Mouse (Mus musculus) urinary bladder, postnatal 25 days (tissue): ENCODE measurements around the gene Plg.

ENCODE experiments used
- DNase-seq: peaks from one replicate; pipeline ENCODE4 v3.0.0; 2022; ENCODE audit warnings: low spot score

Gene Plg

DNA sequence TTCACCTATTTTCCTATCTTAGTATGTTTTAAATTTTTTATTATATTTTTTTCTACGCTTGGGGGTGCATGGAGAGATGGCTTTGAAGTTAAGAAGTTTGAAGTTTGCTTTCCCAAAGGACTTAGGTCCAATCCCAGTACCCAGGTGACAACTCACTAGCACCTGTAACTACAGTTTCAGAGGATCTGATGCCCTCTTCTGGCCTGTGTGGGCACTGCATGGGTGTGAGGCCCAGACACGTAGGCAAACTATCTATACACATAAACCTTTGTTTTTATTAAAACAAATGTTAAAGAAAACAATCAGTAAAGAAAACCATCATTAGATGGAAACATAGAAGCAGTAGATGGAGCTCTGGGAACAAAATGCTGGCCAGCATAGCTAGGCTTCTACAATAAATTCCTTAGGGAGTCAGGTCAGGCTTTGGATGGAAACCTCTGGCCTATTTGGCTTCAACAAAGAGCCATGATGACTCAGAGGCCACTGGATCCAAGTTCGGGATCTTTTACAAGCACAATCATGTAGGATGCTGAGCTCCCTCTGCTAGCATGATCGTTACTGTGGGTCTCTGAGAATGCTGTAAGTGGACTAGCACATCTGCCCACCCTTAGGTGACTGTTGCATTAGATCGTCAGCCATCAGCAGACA lies 76.9 kb downstream of the Plg start:
- peak; percentile 12 for DNase-seq

- no peak for DNase-seq
Observed at GRCm38 (mm10) chr17:12461168-12461567, 82.8 kb downstream of the Plg start.

GRCm38 (mm10) chr17:12466501-12467000 lies 88.1 kb downstream of the Plg start:
- DNase-seq = no peak

DNA sequence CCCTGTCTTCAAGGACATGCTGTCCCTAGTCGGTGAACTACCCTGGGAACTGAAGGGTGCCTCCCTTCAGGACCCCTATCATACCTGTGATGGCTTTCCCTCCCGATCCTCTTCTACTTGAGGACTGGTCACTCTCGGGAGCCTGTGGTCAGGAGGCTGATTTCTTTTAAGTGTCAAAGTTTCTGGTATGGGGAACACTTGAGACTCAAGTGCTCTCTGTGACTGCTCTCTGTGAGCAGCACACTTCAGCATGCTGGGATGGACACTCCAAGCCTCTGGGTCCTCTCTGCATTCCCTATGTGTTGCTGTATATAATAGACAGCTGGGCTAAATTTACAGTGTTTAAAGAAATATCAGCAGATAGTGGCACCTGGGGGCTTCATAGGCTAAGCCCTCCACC lies 89.2 kb downstream of the Plg start:
- DNase-seq = no peak

- DNase-seq = no peak
Observed at GRCm38 (mm10) chr17:12468745-12469144, 90.3 kb downstream of the Plg start.
